Mouse (Mus musculus) embryonic facial prominence, embryonic 12.5 days (tissue): ENCODE results near the gene Ugt1a2. TPM values are rescaled to one million over a fixed set of nuclear protein-coding genes. Genes with fewer than 3 reads are reported as not detected.
"Not testable (repeated sequence)": the region's sequence is repeated elsewhere in the genome, so short reads cannot be mapped to it uniquely, and the experiment has no call there.

Experiments
- ATAC-seq: fragments of 200-750 bp; cut with Nextera tagmentation; 2 replicates; pipeline ENCODE4 v1.8.0; 2017; ENCODE audit not compliant: insufficient number of reproducible peaks, insufficient read depth, low FRiP score, low TSS enrichment
- H3K27ac ChIP-seq: fragments of 300-500 bp; sonication (generic); 2 replicates; pipeline ENCODE4 v1.5.1; 2016; ENCODE audit warnings: mild to moderate bottlenecking
- H3K27me3 ChIP-seq: fragments of 300-500 bp; sonication (generic); 2 replicates; pipeline ENCODE4 v1.6.1; 2016; ENCODE audit warnings: mild to moderate bottlenecking, moderate library complexity
- H3K36me3 ChIP-seq: fragments of 300-500 bp; sonication (generic); 2 replicates; pipeline ENCODE4 v1.6.1; 2016; ENCODE audit warnings: mild to moderate bottlenecking
- H3K4me1 ChIP-seq: fragments of 300-500 bp; sonication (generic); 2 replicates; pipeline ENCODE4 v1.6.1; 2016
- H3K4me2 ChIP-seq: fragments of 300-500 bp; sonication (generic); replicated peaks from 2 replicates; pipeline ENCODE4 v1.6.1; 2016; ENCODE audit warnings: mild to moderate bottlenecking, moderate library complexity
- H3K4me3 ChIP-seq: fragments of 300-500 bp; sonication (generic); 2 replicates; pipeline ENCODE4 v1.5.1; 2016; ENCODE audit warnings: mild to moderate bottlenecking
- H3K9ac ChIP-seq: fragments of 300-500 bp; sonication (generic); 2 replicates; pipeline ENCODE4 v1.6.1; 2016; ENCODE audit warnings: mild to moderate bottlenecking, moderate library complexity
- H3K9me3 ChIP-seq: fragments of 300-500 bp; sonication (generic); 2 replicates; pipeline ENCODE4 v1.6.1; 2016; ENCODE audit warnings: mild to moderate bottlenecking, moderate library complexity
- whole genome bisulfite sequencing: fragments of 180-500 bp; shearing (Covaris S2); methylation state at CpG from one replicate; pipeline ENCODE4 v1.1.7; 2016; 5-methylcytosine and 5-hydroxymethylcytosine counted together
- polyA plus RNA-seq: library from polyadenylated mRNA; unstranded; fragments of >200 nt; fragmentation: Nextera tagmentation; extraction: Ambion mirVana; gene quantifications from 2 replicates; pipeline ENCODE4 v1.2.1, GENCODE M21; 2016

The Ugt1a2 gene
- polyA plus RNA-seq, 1 experiment from 2014 or later = not detected

DNA sequence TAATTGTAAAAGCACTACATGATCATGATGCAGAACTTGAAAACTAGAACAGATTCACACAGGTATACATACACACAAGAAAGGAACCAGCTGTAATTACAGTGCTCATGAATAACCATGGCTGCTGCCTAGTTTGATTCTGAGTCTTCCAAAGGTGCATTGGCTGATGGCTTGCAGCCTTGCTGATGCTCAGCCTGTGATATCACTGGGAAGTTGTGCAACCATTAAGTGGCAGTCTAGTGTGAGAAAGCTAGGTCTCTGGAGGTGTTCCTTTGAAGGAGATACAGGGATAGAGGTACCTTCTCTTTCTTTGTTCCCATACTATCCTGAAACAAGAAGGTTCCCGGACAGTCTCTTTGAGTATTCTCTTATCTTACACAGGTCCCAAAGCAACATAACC lies 18.7 kb downstream of the Ugt1a2 start:
- Histone ChIP-seq H3K4me1 (no peaks in the 10 kb centered on the region), H3K36me3 (no peaks in the 10 kb centered on the region), H3K27ac (no peak overlapping the region), H3K4me2 (no peak overlapping the region), H3K9me3 (peaks cover 31% of the 10 kb centered on the region), H3K9ac (no peak overlapping the region), H3K27me3 (no peaks in the 10 kb centered on the region), H3K4me3 (no peak overlapping the region)
- no peak for ATAC-seq
- WGBS = 10% methylated on average over 1 of the region's 1 CpGs

- no peak for ATAC-seq
- H3K27me3 ChIP-seq = no peaks in the 10 kb centered on the region
- no peaks in the 10 kb centered on the region for H3K4me1 ChIP-seq
- no peak overlapping the region for H3K9ac ChIP-seq
- H3K36me3 ChIP-seq = no peaks in the 10 kb centered on the region
- no peak overlapping the region for H3K4me3 ChIP-seq
- H3K4me2 ChIP-seq = no peak overlapping the region
- peaks cover 22% of the 10 kb centered on the region for H3K9me3 ChIP-seq
- no peak overlapping the region for H3K27ac ChIP-seq
These were observed 19.9 kb downstream of the Ugt1a2 start for GRCm38 (mm10) chr1:88220336-88220735.

DNA sequence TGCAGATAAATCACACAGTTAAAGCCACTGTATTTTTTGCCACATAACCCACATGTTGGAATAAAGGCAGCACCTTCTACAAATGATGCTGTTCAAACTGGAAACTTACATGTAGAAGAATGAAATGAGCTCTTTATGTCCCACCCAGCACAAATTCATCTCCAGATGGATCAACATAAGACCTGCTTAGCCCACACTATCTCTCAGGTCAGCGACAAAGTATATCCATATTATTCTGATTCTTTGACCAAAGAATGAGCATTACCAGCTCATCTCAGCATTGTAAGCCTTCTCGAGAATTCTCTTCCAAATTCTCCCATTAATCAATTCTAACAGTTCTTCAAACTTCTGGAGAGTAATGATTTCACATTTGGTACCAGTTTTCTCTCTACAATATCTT lies 21.8 kb downstream of the Ugt1a2 start:
- Histone ChIP-seq H3K4me1 (no peaks in the 10 kb centered on the region), H3K4me3 (no peak overlapping the region), H3K9ac (no peak overlapping the region), H3K27ac (no peak overlapping the region), H3K4me2 (no peak overlapping the region), H3K9me3 (peaks cover 23% of the 10 kb centered on the region), H3K27me3 (no peaks in the 10 kb centered on the region), H3K36me3 (no peaks in the 10 kb centered on the region)
- 47% methylated on average over 2 of the region's 2 CpGs for WGBS
- no peak for ATAC-seq

DNA sequence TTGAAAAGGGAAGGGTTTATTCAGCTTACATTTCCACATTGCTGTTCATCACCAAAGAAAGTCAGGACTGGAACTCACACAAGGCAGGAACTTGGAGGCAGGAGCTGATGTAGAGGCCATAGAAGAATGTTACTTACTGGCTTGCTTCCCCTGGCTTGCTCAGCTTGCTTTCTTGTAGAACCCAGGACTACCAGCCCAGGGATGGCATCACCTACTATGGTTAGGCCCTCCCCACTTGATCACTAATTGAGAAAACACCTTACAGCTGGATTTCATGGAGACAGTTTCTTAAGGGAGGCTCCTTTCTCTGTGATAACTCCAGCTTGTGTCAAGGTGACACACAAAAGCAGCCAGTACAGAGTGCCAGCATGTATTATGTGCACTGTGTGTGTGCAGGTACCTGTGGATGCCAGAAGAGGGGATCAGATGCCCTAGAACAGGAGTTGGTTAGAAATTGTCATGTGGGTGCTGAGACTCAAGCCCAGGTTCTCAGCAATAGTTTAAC lies 22.7 kb downstream of the Ugt1a2 start:
- peaks cover 27% of the 10 kb centered on the region for H3K9me3 ChIP-seq
- H3K4me2 ChIP-seq, ATAC-seq, H3K4me1 ChIP-seq, H3K27ac ChIP-seq, H3K9ac ChIP-seq, H3K27me3 ChIP-seq, H3K36me3 ChIP-seq, H3K4me3 ChIP-seq: not testable (repeated sequence)

- Histone ChIP-seq H3K36me3 (no peaks in the 10 kb centered on the region), H3K27ac (no peak overlapping the region), H3K4me2 (no peak overlapping the region), H3K4me3 (no peak overlapping the region), H3K27me3 (no peaks in the 10 kb centered on the region), H3K4me1 (no peaks in the 10 kb centered on the region), H3K9me3 (peaks cover 32% of the 10 kb centered on the region), H3K9ac (no peak overlapping the region)
- ATAC-seq = no peak
- 52% methylated on average over 1 of the region's 1 CpGs for WGBS
These were observed 23.2 kb downstream of the Ugt1a2 start for GRCm38 (mm10) chr1:88223591-88223990.

- Histone ChIP-seq H3K9ac (no peak overlapping the region), H3K27ac (no peak overlapping the region), H3K36me3 (no peaks in the 10 kb centered on the region), H3K4me3 (no peak overlapping the region), H3K27me3 (no peaks in the 10 kb centered on the region), H3K9me3 (peaks cover 38% of the 10 kb centered on the region), H3K4me2 (no peak overlapping the region), H3K4me1 (no peaks in the 10 kb centered on the region)
- 72% methylated on average over 2 of the region's 2 CpGs for WGBS
- ATAC-seq = no peak
These were observed 23.8 kb downstream of the Ugt1a2 start for GRCm38 (mm10) chr1:88224029-88224776.

DNA sequence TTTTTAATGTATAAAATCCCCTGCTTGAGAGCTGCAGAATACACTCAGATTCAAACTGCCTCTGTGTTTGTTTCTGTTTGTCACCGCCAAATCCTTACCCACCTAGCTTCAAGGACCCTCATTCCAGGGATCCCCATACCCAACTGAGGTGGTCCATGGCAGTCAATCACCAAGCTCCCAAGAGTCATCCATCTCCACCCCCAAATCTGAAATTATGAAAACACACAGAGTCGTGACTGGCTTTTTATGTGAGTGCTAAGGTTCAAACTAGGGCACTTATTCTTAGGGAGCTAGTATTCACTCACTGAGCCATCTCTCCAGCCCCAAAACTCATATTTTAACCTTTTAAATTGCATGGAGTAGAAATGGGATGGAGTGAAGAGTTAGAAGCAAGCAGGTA lies 24.9 kb downstream of the Ugt1a2 start:
- not testable (repeated sequence) for H3K27me3 ChIP-seq, ATAC-seq, H3K27ac ChIP-seq, H3K36me3 ChIP-seq, H3K4me2 ChIP-seq, H3K4me1 ChIP-seq, H3K9ac ChIP-seq, H3K4me3 ChIP-seq
- peaks cover 49% of the 10 kb centered on the region for H3K9me3 ChIP-seq
- 36% methylated on average over 2 of the region's 2 CpGs for WGBS

- H3K4me1 ChIP-seq = no peaks in the 10 kb centered on the region
- no peak overlapping the region for H3K27ac ChIP-seq
- no peaks in the 10 kb centered on the region for H3K36me3 ChIP-seq
- no peak for ATAC-seq
- no peaks in the 10 kb centered on the region for H3K27me3 ChIP-seq
- no peak overlapping the region for H3K4me3 ChIP-seq
- no peak overlapping the region for H3K9ac ChIP-seq
- peaks cover 53% of the 10 kb centered on the region for H3K9me3 ChIP-seq
- H3K4me2 ChIP-seq = no peak overlapping the region
These were observed 25.3 kb downstream of the Ugt1a2 start for GRCm38 (mm10) chr1:88225741-88226140.

DNA sequence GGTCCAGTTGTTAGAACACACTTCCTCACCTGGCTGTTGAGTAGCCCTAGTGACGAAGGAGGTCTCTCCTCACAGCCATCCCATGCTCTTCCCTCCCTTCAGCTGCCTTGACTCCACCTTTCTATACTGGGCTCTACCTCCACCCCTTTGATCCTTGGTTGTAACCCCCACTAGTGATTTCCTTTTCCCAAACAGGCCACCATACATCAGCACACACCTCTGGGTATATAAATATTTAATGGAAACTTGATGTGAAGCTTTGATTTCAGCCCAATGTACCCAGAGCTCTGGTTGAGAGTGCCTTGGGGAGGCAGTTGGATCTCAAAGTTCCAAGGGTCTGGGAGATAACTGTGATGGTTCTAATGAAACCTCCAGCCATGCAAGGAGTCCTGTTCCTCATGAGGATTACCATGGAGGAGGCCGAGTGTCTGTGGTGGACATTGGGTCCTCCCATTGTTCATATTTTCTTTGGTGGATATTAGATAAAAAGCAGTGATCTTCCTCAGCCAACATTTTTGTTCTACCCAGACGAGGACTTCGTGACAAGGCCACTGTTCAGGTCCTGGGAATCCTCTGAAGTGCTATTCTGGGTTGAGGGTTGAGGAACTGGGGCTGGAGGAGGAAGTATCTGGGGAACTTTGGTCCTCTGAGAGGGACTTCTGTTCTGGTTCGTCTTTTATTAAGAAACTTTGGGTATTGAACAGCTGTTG lies 26.4 kb downstream of the Ugt1a2 start, which contains the start of gene Mroh2a:
Gene Mroh2a (plus strand): TSS at position 317 of the 710 bp plus-strand sequence.
- Histone ChIP-seq H3K9ac (no peak within 1 kb of the TSS), H3K4me2 (no peak within 1 kb of the TSS), H3K27me3 (no peaks in the 10 kb centered on the region), H3K9me3 (peaks cover 64% of the 10 kb centered on the region), H3K36me3 (no peaks in the 10 kb centered on the region), H3K27ac (no peak within 1 kb of the TSS), H3K4me1 (no peaks in the 10 kb centered on the region), H3K4me3 (no peak within 1 kb of the TSS)
- ATAC-seq = no peak
- 54% methylated on average over 5 of the region's 5 CpGs for WGBS

GRCm38 (mm10) chr1:88227482-88227881 lies 27.1 kb downstream of the Ugt1a2 start:
- no peaks in the 10 kb centered on the region for H3K36me3 ChIP-seq
- ATAC-seq = no peak
- no peak overlapping the region for H3K9ac ChIP-seq
- peaks cover 71% of the 10 kb centered on the region for H3K9me3 ChIP-seq
- no peaks in the 10 kb centered on the region for H3K27me3 ChIP-seq
- H3K4me1 ChIP-seq = no peaks in the 10 kb centered on the region
- H3K4me3 ChIP-seq = no peak overlapping the region
- H3K27ac ChIP-seq = no peak overlapping the region
- no peak overlapping the region for H3K4me2 ChIP-seq
- 57% methylated on average over 2 of the region's 2 CpGs for WGBS

- WGBS = 68% methylated on average over 7 of the region's 7 CpGs
These were observed 27.7 kb downstream of the Ugt1a2 start for GRCm38 (mm10) chr1:88228121-88228520.

GRCm38 (mm10) chr1:88229566-88229965 lies 29.2 kb downstream of the Ugt1a2 start:
- H3K9me3 ChIP-seq = peaks cover 92% of the 10 kb centered on the region
- no peak overlapping the region for H3K27ac ChIP-seq
- no peaks in the 10 kb centered on the region for H3K4me1 ChIP-seq
- no peaks in the 10 kb centered on the region for H3K27me3 ChIP-seq
- WGBS = 77% methylated on average over 3 of the region's 3 CpGs
- no peak overlapping the region for H3K9ac ChIP-seq
- no peak for ATAC-seq
- no peak overlapping the region for H3K4me3 ChIP-seq
- no peak overlapping the region for H3K4me2 ChIP-seq
- H3K36me3 ChIP-seq = no peaks in the 10 kb centered on the region

More at GRCm38 (mm10) chr1:88228121-88228520, 27.7 kb downstream of the Ugt1a2 start:
- Histone ChIP-seq H3K9ac (no peak overlapping the region), H3K27me3 (no peaks in the 10 kb centered on the region), H3K4me1 (no peaks in the 10 kb centered on the region), H3K27ac (no peak overlapping the region), H3K36me3 (no peaks in the 10 kb centered on the region), H3K9me3 (peaks cover 77% of the 10 kb centered on the region), H3K4me3 (no peak overlapping the region), H3K4me2 (no peak overlapping the region)
- ATAC-seq = no peak
